Mouse (Mus musculus) left cerebral cortex, adult 2 months (tissue): ENCODE results near the gene Cyp2c23. TPM values are rescaled to one million over a fixed set of nuclear protein-coding genes. Genes with fewer than 3 reads are reported as not detected.

Experiments used
- DNase-seq, 2 experiments: peaks; one replicate each; pipeline ENCODE4 v3.0.0; 2021 to 2022; ENCODE audit warnings: low spot score in 2 of 2, mixed read lengths in 1 of 2; ENCODE audit errors: extremely low spot score in 1 of 2
- H3K27ac ChIP-seq: fragments of 200-600 bp; 2 replicates; pipeline ENCODE4 v1.8.1; 2022
- H3K4me3 ChIP-seq: fragments of 200-600 bp; 2 replicates; pipeline ENCODE4 v1.8.1; 2022
- CTCF ChIP-seq: fragments of 200-600 bp; IDR thresholded peaks from 2 replicates; pipeline ENCODE4 v1.8.1; 2022; ENCODE audit warnings: antibody characterized with exemption, mild to moderate bottlenecking, moderate library complexity
- intact Hi-C: fragments of 180-260 bp; cut with DNase I; formaldehyde crosslinking; loops from one replicate; pipeline ENCODE4 v1.15.1; 2025
- long read RNA-seq, 2 experiments: library from polyadenylated mRNA; stranded (forward); transcript quantifications; one replicate each; pipeline ENCODE4 v2.0.0; 2021; ENCODE audit warnings: borderline mapping rate in 2 of 2
- total RNA-seq, 2 experiments: library from RNA; stranded (reverse); gene quantifications; 2 replicates each; pipeline ENCODE4 v1.2.3; 2021

Cyp2c23 gene
- total RNA-seq = under 1 TPM; 0.19 to 0.25 TPM
- long read RNA-seq, experiment 1 = 0 reads
- long read RNA-seq, experiment 2 = 0 reads

DNA sequence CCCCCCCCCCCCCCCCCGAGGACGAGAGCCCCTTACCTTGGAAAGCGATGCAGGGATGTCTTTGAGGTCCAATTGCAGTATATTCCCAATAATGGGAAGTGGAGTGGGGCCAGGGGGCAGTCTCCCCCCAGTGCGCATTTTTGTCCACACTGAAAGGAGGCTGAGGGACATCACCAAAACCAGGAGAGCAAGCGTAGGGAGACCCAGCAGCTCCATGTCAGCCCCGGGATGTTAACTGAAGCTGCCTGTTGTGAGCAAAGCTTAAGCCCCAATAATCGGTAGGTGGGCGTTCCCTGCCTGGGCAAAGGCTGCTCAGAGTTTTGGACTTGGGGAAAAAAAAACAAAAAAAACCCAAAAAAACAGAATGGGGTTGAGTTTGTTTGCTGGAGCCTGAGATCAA is at the start of gene Cyp2c23:
Cyp2c23 (minus strand) TSS at position 237 of the 400 bp plus-strand sequence.
- no peak for DNase-seq
- H3K27ac ChIP-seq = no peak within 1 kb of the TSS
- no peak within 1 kb of the TSS for H3K4me3 ChIP-seq
- intact Hi-C loops = no loop called here
- no peak for TF ChIP-seq CTCF

- no peak for TF ChIP-seq CTCF
- Histone ChIP-seq H3K4me3 (no peak overlapping the region), H3K27ac (no peak overlapping the region)
- intact Hi-C loops = no loop called here
- no peak for DNase-seq
These were observed 48.0 kb upstream of the Cyp2c23 start for GRCm38 (mm10) chr19:44077024-44077423.

- Histone ChIP-seq H3K4me3 (no peak overlapping the region), H3K27ac (no peak overlapping the region)
- intact Hi-C loops = no loop called here
- no peak for DNase-seq
- TF ChIP-seq CTCF = no peak
These were observed 47.4 kb upstream of the Cyp2c23 start for GRCm38 (mm10) chr19:44076457-44076856.

GRCm38 (mm10) chr19:44074986-44075385 is 46.0 kb upstream of the Cyp2c23 start:
- no peak for TF ChIP-seq CTCF
- intact Hi-C loops = no loop called here
- H3K4me3 ChIP-seq = no peak overlapping the region
- DNase-seq = no peak
- H3K27ac ChIP-seq = no peak overlapping the region

DNA sequence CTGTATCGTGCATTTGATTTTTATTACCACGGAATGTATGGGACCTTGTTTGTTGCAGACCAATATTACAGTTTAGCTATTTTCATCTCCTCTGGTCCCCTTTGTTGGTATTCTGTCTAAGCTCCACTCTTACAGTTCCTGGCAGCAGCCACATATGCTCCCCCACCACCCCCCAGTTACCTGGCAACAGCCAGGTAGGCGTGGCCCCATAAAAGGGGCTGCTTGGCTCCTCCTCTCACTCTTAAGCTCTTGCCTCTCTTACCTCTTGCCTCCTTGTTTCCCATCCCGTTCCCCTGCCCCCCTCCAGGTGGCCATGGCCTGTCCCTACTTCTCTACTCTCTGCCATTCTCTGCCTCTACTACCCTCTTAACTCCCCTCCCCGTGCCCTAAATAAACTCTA is 42.2 kb upstream of the Cyp2c23 start:
- no peak for TF ChIP-seq CTCF
- DNase-seq = no peak
- H3K27ac ChIP-seq = no peak overlapping the region
- intact Hi-C loops = no loop called here
- H3K4me3 ChIP-seq = no peak overlapping the region

DNA sequence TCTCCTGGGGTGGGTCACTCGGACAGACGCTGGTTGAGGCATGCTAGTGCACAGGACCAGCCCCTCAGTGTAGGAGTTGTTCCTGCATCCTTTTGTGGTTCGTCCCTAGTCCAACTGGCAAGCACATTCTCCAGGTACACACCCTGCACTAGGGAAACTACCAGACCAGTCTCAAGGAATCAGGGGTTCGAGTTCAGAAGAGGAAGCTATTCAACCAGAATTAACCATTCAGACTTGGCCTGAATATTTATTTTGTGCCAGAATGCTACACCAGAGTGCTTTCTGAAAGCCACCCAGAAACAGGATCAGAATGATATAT is 40.9 kb upstream of the Cyp2c23 start:
- H3K4me3 ChIP-seq = peak overlapping the region; percentile 96
- H3K27ac ChIP-seq = peak overlapping the region; percentile 88
- no peak for DNase-seq
- intact Hi-C loops = no loop called here
- TF ChIP-seq CTCF = no peak

GRCm38 (mm10) chr19:44069121-44069913 is 40.3 kb upstream of the Cyp2c23 start, which contains the start of gene Erlin1:
Gene Erlin1 (minus strand): TSS chr19:44069785.
- Histone ChIP-seq H3K4me3 (peak within 1 kb of the TSS; percentile 96), H3K27ac (peak within 1 kb of the TSS; percentile 88)
- peak; percentile 91 to 95 for DNase-seq
- intact Hi-C loops = no loop called here
- TF ChIP-seq CTCF = no peak

- H3K4me3 ChIP-seq = peak overlapping the region; percentile 96
- no peak overlapping the region for H3K27ac ChIP-seq
- intact Hi-C loops = no loop called here
- no peak for TF ChIP-seq CTCF
- DNase-seq = no peak
These were observed 39.2 kb upstream of the Cyp2c23 start for GRCm38 (mm10) chr19:44068232-44068631.

DNA sequence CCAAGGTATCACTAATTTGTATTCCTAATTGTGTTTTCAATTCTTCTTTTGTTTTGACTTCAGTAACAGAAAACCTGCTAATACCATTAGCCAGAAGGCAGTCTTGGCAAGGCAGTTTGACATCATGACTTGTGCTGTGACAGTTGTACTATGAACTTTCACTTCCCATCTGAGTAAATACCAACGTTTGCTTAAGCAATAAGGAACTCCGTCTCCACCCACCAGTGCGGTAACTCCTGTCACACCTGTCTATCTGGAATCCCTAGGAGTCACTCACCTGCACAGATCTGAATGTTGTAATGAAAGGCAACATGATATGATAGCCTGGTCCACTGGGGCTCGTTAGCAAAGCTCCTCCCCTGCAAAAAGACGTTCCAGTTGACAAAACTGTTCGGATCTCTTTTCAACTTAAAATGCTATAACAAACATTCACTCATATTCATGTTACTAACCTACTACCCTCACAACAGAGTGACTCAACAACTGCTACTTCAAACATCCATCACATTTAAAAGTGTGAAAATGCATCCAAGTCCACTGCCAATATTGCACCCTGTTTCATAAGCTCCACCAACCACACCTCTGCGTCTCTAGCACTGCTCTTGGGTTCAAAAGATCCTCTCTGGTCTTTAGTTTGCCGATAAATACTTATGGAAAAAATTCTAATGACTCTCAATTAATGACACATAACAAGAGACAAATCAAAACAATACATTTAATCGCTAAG is 38.5 kb upstream of the Cyp2c23 start:
- no peak for DNase-seq
- no peak for TF ChIP-seq CTCF
- peak overlapping the region; percentile 96 for H3K4me3 ChIP-seq
- no peak overlapping the region for H3K27ac ChIP-seq
- intact Hi-C loops = no loop called here

- no peak for DNase-seq
- intact Hi-C loops = no loop called here
- TF ChIP-seq CTCF = no peak
- no peak overlapping the region for H3K4me3 ChIP-seq
- H3K27ac ChIP-seq = no peak overlapping the region
These were observed 35.7 kb upstream of the Cyp2c23 start for GRCm38 (mm10) chr19:44064734-44065133.

- no peak overlapping the region for H3K4me3 ChIP-seq
- intact Hi-C loops = no loop called here
These were observed 34.8 kb upstream of the Cyp2c23 start for GRCm38 (mm10) chr19:44063773-44064172.

GRCm38 (mm10) chr19:44060226-44060625 is 31.2 kb upstream of the Cyp2c23 start:
- H3K27ac ChIP-seq = no peak overlapping the region
- intact Hi-C loops = no loop called here
- DNase-seq = no peak
- no peak overlapping the region for H3K4me3 ChIP-seq
- TF ChIP-seq CTCF = no peak

More at GRCm38 (mm10) chr19:44063773-44064172, 34.8 kb upstream of the Cyp2c23 start:
- H3K27ac ChIP-seq = no peak overlapping the region
- no peak for TF ChIP-seq CTCF
- DNase-seq = no peak
